Mouse (Mus musculus): ENCODE data around the gene Pdlim7. TPM values are rescaled to one million over a fixed set of nuclear protein-coding genes. Genes with fewer than 3 reads are reported as not detected.

Gene Pdlim7
- total and polyA plus RNA-seq, 2 experiments from 2014 or later, result 41.3 to 153 TPM

GRCm38 (mm10) chr13:55482542-55482941 is 30.9 kb downstream of the Pdlim7 start:
- TF ChIP-seq CTCF (IDR thresholded peaks at IDR 0.05), result peak; percentile 9; the same call in 1 of the 2 replicates
- Histone ChIP-seq H3K27me3 (ENCODE audit: insufficient read depth, low read length) (no peaks in the 10 kb centered on the region), H3K4me2 (ENCODE audit: low read depth, low read length, poor library complexity, severe bottlenecking) (peak overlapping the region; percentile 97), H3K27ac (ENCODE audit: low read depth, low read length) (peak overlapping the region; percentile 32; the same call in 1 of the 2 replicates), H3K4me3 (ENCODE audit: low read depth, low read length) (no peak overlapping the region; the same call in none of the 2 replicates), H3K9ac (replicated peaks; ENCODE audit: low read length, poor library complexity, severe bottlenecking) (no peak overlapping the region), H3K9me3 (ENCODE audit: low read length) (no peaks in the 10 kb centered on the region), H3K36me3 (ENCODE audit: insufficient read depth, low read length) (peaks cover 40% of the 10 kb centered on the region), H3K4me1 (ENCODE audit: insufficient read depth, low read length) (peaks cover 11% of the 10 kb centered on the region; the same call in 1 of the 2 replicates)
- ATAC-seq (ENCODE audit: low FRiP score) (no peak), DNase-seq (ENCODE audit: low spot score) (no peak)
- 62% methylated on average over 7 of the region's 7 CpGs for WGBS

GRCm38 (mm10) chr13:55479929-55480328 is 33.5 kb downstream of the Pdlim7 start:
- Histone ChIP-seq H3K4me3 (ENCODE audit: low read depth, low read length) (no peak overlapping the region), H3K4me1 (ENCODE audit: insufficient read depth, low read length) (peaks cover 11% of the 10 kb centered on the region; the same call in 1 of the 2 replicates), H3K27ac (ENCODE audit: low read depth, low read length) (no peak overlapping the region), H3K27me3 (ENCODE audit: insufficient read depth, low read length) (no peaks in the 10 kb centered on the region), H3K9me3 (ENCODE audit: low read length) (no peaks in the 10 kb centered on the region), H3K4me2 (ENCODE audit: low read depth, low read length, poor library complexity, severe bottlenecking) (no peak overlapping the region), H3K36me3 (ENCODE audit: insufficient read depth, low read length) (peaks cover 63% of the 10 kb centered on the region), H3K9ac (replicated peaks; ENCODE audit: low read length, poor library complexity, severe bottlenecking) (no peak overlapping the region)
- TF ChIP-seq CTCF (IDR thresholded peaks at IDR 0.05), result no peak
- ATAC-seq (ENCODE audit: low FRiP score) (no peak), DNase-seq (ENCODE audit: low spot score) (no peak)

- H3K4me3 ChIP-seq (ENCODE audit: low read depth, low read length), result no peak overlapping the region
- no peak for TF ChIP-seq CTCF (IDR thresholded peaks at IDR 0.05)
- no peak for DNase-seq (ENCODE audit: low spot score)
- H3K27me3 ChIP-seq (ENCODE audit: insufficient read depth, low read length), result no peaks in the 10 kb centered on the region
- no peak overlapping the region for H3K4me2 ChIP-seq (ENCODE audit: low read depth, low read length, poor library complexity, severe bottlenecking)
- 0 out of 2 replicates have a peak overlapping the region, but pooled peaks have one; percentile 7 for H3K27ac ChIP-seq (ENCODE audit: low read depth, low read length)
- H3K9me3 ChIP-seq (ENCODE audit: low read length), result no peaks in the 10 kb centered on the region
- H3K36me3 ChIP-seq (ENCODE audit: insufficient read depth, low read length), result peaks cover 68% of the 10 kb centered on the region
- 87% methylated on average over 7 of the region's 7 CpGs for WGBS
- no peak overlapping the region for H3K9ac ChIP-seq (replicated peaks; ENCODE audit: low read length, poor library complexity, severe bottlenecking)
- peaks cover 10% of the 10 kb centered on the region; the same call in 1 of the 2 replicates for H3K4me1 ChIP-seq (ENCODE audit: insufficient read depth, low read length)
- ATAC-seq (ENCODE audit: low FRiP score), result no peak
These were observed 34.5 kb downstream of the Pdlim7 start for GRCm38 (mm10) chr13:55479008-55479407.

GRCm38 (mm10) chr13:55478036-55478435 is 35.4 kb downstream of the Pdlim7 start:
- no peak overlapping the region for H3K4me2 ChIP-seq (ENCODE audit: low read depth, low read length, poor library complexity, severe bottlenecking)
- WGBS, result 51% methylated on average over 5 of the region's 5 CpGs
- DNase-seq (ENCODE audit: low spot score), result no peak

GRCm38 (mm10) chr13:55477492-55477891 is 36.0 kb downstream of the Pdlim7 start:
- Histone ChIP-seq H3K36me3 (ENCODE audit: insufficient read depth, low read length) (peaks cover 62% of the 10 kb centered on the region), H3K9me3 (ENCODE audit: low read length) (no peaks in the 10 kb centered on the region), H3K4me1 (ENCODE audit: insufficient read depth, low read length) (peaks cover 3% of the 10 kb centered on the region; the same call in 1 of the 2 replicates), H3K4me2 (ENCODE audit: low read depth, low read length, poor library complexity, severe bottlenecking) (no peak overlapping the region), H3K4me3 (ENCODE audit: low read depth, low read length) (no peak overlapping the region), H3K9ac (replicated peaks; ENCODE audit: low read length, poor library complexity, severe bottlenecking) (no peak overlapping the region), H3K27ac (ENCODE audit: low read depth, low read length) (no peak overlapping the region), H3K27me3 (ENCODE audit: insufficient read depth, low read length) (no peaks in the 10 kb centered on the region)
- no peak for TF ChIP-seq CTCF (IDR thresholded peaks at IDR 0.05)
- no peak for DNase-seq (ENCODE audit: low spot score)
- ATAC-seq (ENCODE audit: low FRiP score), result no peak
- WGBS, result 73% methylated on average over 16 of the region's 16 CpGs

More at GRCm38 (mm10) chr13:55478036-55478435, 35.4 kb downstream of the Pdlim7 start:
- H3K4me3 ChIP-seq (ENCODE audit: low read depth, low read length), result no peak overlapping the region
- no peaks in the 10 kb centered on the region for H3K27me3 ChIP-seq (ENCODE audit: insufficient read depth, low read length)
- H3K9ac ChIP-seq (replicated peaks; ENCODE audit: low read length, poor library complexity, severe bottlenecking), result no peak overlapping the region
- peaks cover 9% of the 10 kb centered on the region; the same call in 1 of the 2 replicates for H3K4me1 ChIP-seq (ENCODE audit: insufficient read depth, low read length)
- ATAC-seq (ENCODE audit: low FRiP score), result no peak
- H3K9me3 ChIP-seq (ENCODE audit: low read length), result no peaks in the 10 kb centered on the region
- TF ChIP-seq CTCF (IDR thresholded peaks at IDR 0.05), result peak; percentile 72
- H3K36me3 ChIP-seq (ENCODE audit: insufficient read depth, low read length), result peaks cover 67% of the 10 kb centered on the region
- H3K27ac ChIP-seq (ENCODE audit: low read depth, low read length), result no peak overlapping the region

GRCm38 (mm10) chr13:55476256-55476655 is 37.2 kb downstream of the Pdlim7 start:
- Histone ChIP-seq H3K4me3 (ENCODE audit: low read depth, low read length) (no peak overlapping the region), H3K27ac (ENCODE audit: low read depth, low read length) (no peak overlapping the region), H3K9me3 (ENCODE audit: low read length) (no peaks in the 10 kb centered on the region), H3K9ac (replicated peaks; ENCODE audit: low read length, poor library complexity, severe bottlenecking) (no peak overlapping the region), H3K36me3 (ENCODE audit: insufficient read depth, low read length) (peaks cover 49% of the 10 kb centered on the region), H3K4me2 (ENCODE audit: low read depth, low read length, poor library complexity, severe bottlenecking) (no peak overlapping the region), H3K4me1 (ENCODE audit: insufficient read depth, low read length) (0 out of 2 replicates have a peak, but pooled peaks cover 3% of the 10 kb centered on the region), H3K27me3 (ENCODE audit: insufficient read depth, low read length) (no peaks in the 10 kb centered on the region)
- WGBS, result 94% methylated on average over 7 of the region's 8 CpGs
- DNase-seq (ENCODE audit: low spot score) (no peak), ATAC-seq (ENCODE audit: low FRiP score) (no peak)
- TF ChIP-seq CTCF (IDR thresholded peaks at IDR 0.05), result no peak

Data from midbrain, postnatal 0 days (tissue).